In genomic region chr15:84298804-84299370, GRCm38 (mm10) we compare ENCODE assay signal across 8 mouse cellular contexts. TPM values are rescaled to one million over a fixed set of nuclear protein-coding genes. Genes with fewer than 3 reads are reported as not detected.
DNase-seq lines count a peak whose midpoint lies in the region; ATAC-seq and TF ChIP-seq lines count a peak whose summit lies in the region.

No protein-coding gene starts in this region.

- WGBS in kidney, embryonic 15.5 days, result 20% methylated on average over 13 of the region's 13 CpGs
- WGBS in kidney, adult 2 months, result 34% methylated on average over 13 of the region's 13 CpGs
- WGBS in hindbrain, embryonic 11.5 days, result 17% methylated on average over 13 of the region's 13 CpGs
- 39% methylated on average over 13 of the region's 13 CpGs for WGBS in stomach, embryonic 16.5 days

- TF ChIP-seq CTCF in kidney, adult 2 months (conservative IDR thresholded peaks at IDR 0.05; ENCODE audit: insufficient read depth, insufficient read length, low read depth, low read length), result no peak
- TF ChIP-seq CTCF in brain, embryonic 14.5 days (IDR thresholded peaks at IDR 0.05; ENCODE audit: borderline replicate concordance, extremely low read depth, insufficient read depth, insufficient read length), result no peak

- H3K9me3 ChIP-seq in kidney, embryonic 15.5 days (replicated peaks), result no peaks in the 10 kb centered on the region
- no peaks in the 10 kb centered on the region for H3K9me3 ChIP-seq in hindbrain, embryonic 11.5 days (ENCODE audit: control insufficient read depth, low read length)
- H3K9me3 ChIP-seq in stomach, embryonic 16.5 days (replicated peaks; ENCODE audit: control insufficient read depth, low read length), result no peaks in the 10 kb centered on the region

- H3K27ac ChIP-seq in kidney, embryonic 15.5 days, result no peak overlapping the region
- no peak overlapping the region for H3K27ac ChIP-seq in kidney, adult 2 months (ENCODE audit: insufficient read depth, low read depth, low read length)
- peak overlapping the region; percentile 90 for H3K27ac ChIP-seq in hindbrain, embryonic 11.5 days (ENCODE audit: low read depth, low read length)
- H3K27ac ChIP-seq in stomach, embryonic 16.5 days (ENCODE audit: low read length), result no peak overlapping the region

- H3K27me3 ChIP-seq in kidney, embryonic 15.5 days, result peaks cover 28% of the 10 kb centered on the region
- H3K27me3 ChIP-seq in kidney, adult 2 months (replicated peaks; ENCODE audit: control insufficient read depth, insufficient read depth, low read length), result no peaks in the 10 kb centered on the region
- H3K27me3 ChIP-seq in hindbrain, embryonic 11.5 days (ENCODE audit: control insufficient read depth, insufficient read depth, low read length), result no peaks in the 10 kb centered on the region
- no peaks in the 10 kb centered on the region for H3K27me3 ChIP-seq in stomach, embryonic 16.5 days (ENCODE audit: control insufficient read depth, insufficient read depth, low read length)

- no peaks in the 10 kb centered on the region for H3K36me3 ChIP-seq in kidney, embryonic 15.5 days
- no peaks in the 10 kb centered on the region for H3K36me3 ChIP-seq in kidney, adult 2 months (ENCODE audit: control insufficient read depth, insufficient read depth, low read length)
- no peaks in the 10 kb centered on the region for H3K36me3 ChIP-seq in hindbrain, embryonic 11.5 days (ENCODE audit: control insufficient read depth, insufficient read depth, low read length)
- H3K36me3 ChIP-seq in stomach, embryonic 16.5 days (ENCODE audit: control insufficient read depth, insufficient read depth, low read length), result no peaks in the 10 kb centered on the region

- intact Hi-C loops in heart, postnatal 14 days (cut with DNase I), result no loop called here

- H3K4me2 ChIP-seq in kidney, embryonic 15.5 days, result no peak overlapping the region
- peak overlapping the region; percentile 22; the same call in 1 of the 2 replicates for H3K4me2 ChIP-seq in hindbrain, embryonic 11.5 days (replicated peaks; ENCODE audit: low read depth, low read length)
- H3K4me2 ChIP-seq in stomach, embryonic 16.5 days (ENCODE audit: low read depth, low read length), result no peak overlapping the region

- H3K4me3 ChIP-seq in kidney, embryonic 15.5 days (replicated peaks), result no peak overlapping the region
- H3K4me3 ChIP-seq in kidney, adult 2 months (ENCODE audit: insufficient read depth, low read depth, low read length), result no peak overlapping the region
- H3K4me3 ChIP-seq in hindbrain, embryonic 11.5 days (ENCODE audit: low read depth, low read length), result no peak overlapping the region
- H3K4me3 ChIP-seq in stomach, embryonic 16.5 days (replicated peaks; ENCODE audit: low read length), result no peak overlapping the region

- peaks cover 67% of the 10 kb centered on the region for H3K4me1 ChIP-seq in kidney, embryonic 15.5 days
- H3K4me1 ChIP-seq in kidney, adult 2 months (ENCODE audit: control insufficient read depth, insufficient read depth, low read length), result no peaks in the 10 kb centered on the region
- H3K4me1 ChIP-seq in hindbrain, embryonic 11.5 days (replicated peaks; ENCODE audit: control insufficient read depth, insufficient read depth, low read length), result peaks cover 52% of the 10 kb centered on the region
- H3K4me1 ChIP-seq in stomach, embryonic 16.5 days (ENCODE audit: control insufficient read depth, insufficient read depth, low read length), result peaks cover 36% of the 10 kb centered on the region

- H3K9ac ChIP-seq in kidney, embryonic 15.5 days, result no peak overlapping the region
- peak overlapping the region; percentile 32; the same call in 1 of the 2 replicates for H3K9ac ChIP-seq in hindbrain, embryonic 11.5 days (ENCODE audit: low read depth, low read length)
- no peak overlapping the region for H3K9ac ChIP-seq in stomach, embryonic 16.5 days (ENCODE audit: low read length)

- ATAC-seq in kidney, embryonic 15.5 days (replicated peaks; ENCODE audit: low FRiP score), result peak; percentile 24
- ATAC-seq in hindbrain, embryonic 11.5 days (ENCODE audit: low FRiP score), result peak; percentile 37
- ATAC-seq in megakaryocyte progenitor cell, adult 5-6 weeks (replicated peaks; ENCODE audit: poor library complexity), result peak; percentile 61
- peak; percentile 31; the same call in 1 of the 2 replicates for ATAC-seq in stomach, embryonic 16.5 days (ENCODE audit: insufficient read depth, low FRiP score)
- no peak for ATAC-seq in erythroblast, adult 5-6 weeks (replicated peaks; ENCODE audit: low FRiP score, poor library complexity, severe bottlenecking)

- no peak for TF ChIP-seq POLR2A in kidney, adult 2 months (IDR thresholded peaks at IDR 0.05; ENCODE audit: low read depth, low read length)
- TF ChIP-seq POLR2A in brain, embryonic 14.5 days (IDR thresholded peaks at IDR 0.05; ENCODE audit: borderline replicate concordance, extremely low read depth, insufficient read depth, insufficient read length, poor library complexity, severe bottlenecking), result no peak

- no peak for DNase-seq in kidney, adult 2 months
- peak; percentile 93 for DNase-seq in brain, embryonic 14.5 days (ENCODE audit: low read depth)
- peak; percentile 82 for DNase-seq in hindbrain, embryonic 11.5 days (ENCODE audit: low spot score)
- no peak for DNase-seq in heart, postnatal 14 days

RNA-seq across cellular contexts. Expression of gene Parvg, which starts 24.9 kb away (rescaled TPM):
- polyA plus RNA-seq in kidney, embryonic 15.5 days (2015; fragmentation: Nextera tagmentation; extraction: Ambion mirVana), result 1.4 and 2.2 TPM in 2 replicates
- polyA plus RNA-seq in kidney, adult 2 months (2012; rRNA removed), result 1.5 and 4.5 TPM in 2 replicates
- polyA plus RNA-seq in brain, embryonic 14.5 days (2012; rRNA removed), result 1.3 and 1.5 TPM in 2 replicates
- 0.57 and 0.62 TPM in 2 replicates for polyA plus RNA-seq in hindbrain, embryonic 11.5 days (2014; fragmentation: Nextera tagmentation; extraction: Ambion mirVana)
- total RNA-seq in megakaryocyte progenitor cell, adult 5-6 weeks (2015), result 99.4 and 106 TPM in 2 replicates
- total RNA-seq in megakaryocyte progenitor cell, adult 5-6 weeks (2017), result 246 and 253 TPM in 2 replicates
- 3.7 and 4.3 TPM in 2 replicates for polyA plus RNA-seq in stomach, embryonic 16.5 days (2015; fragmentation: Nextera tagmentation; extraction: Ambion mirVana)
- 1 to 10 TPM; 2.1 to 5.2 TPM for total RNA-seq in heart, postnatal 14 days (2021)
- total RNA-seq in erythroblast, adult 5-6 weeks (2015; ENCODE audit: low replicate concordance), result 19.0 and 34.7 TPM in 2 replicates
- 31.6 and 48.8 TPM in 2 replicates for total RNA-seq in erythroblast, adult 5-6 weeks (2017; ENCODE audit: low replicate concordance)

Comparison
In these comparisons a context has a peak if more than half of its experiments do, and no peak if none do; other contexts are left out.
1. DNase-seq: peak in brain, embryonic 14.5 days (single experiment) and hindbrain, embryonic 11.5 days (single experiment); none in kidney, adult 2 months (single experiment) and heart, postnatal 14 days (0 of 2).